ENCODE assay signal across 14 mouse cellular contexts in genomic region chr8:115539600-115539999, GRCm38 (mm10).
DNase-seq lines count a peak whose midpoint lies in the region; ATAC-seq and TF ChIP-seq lines count a peak whose summit lies in the region.
"Had no signal": no experiment of that assay in that cellular context is flagged by ENCODE, and none has a peak within 500 bp of the region (broad histone marks: within the 10 kb centered on the region; RNA-seq: fewer than 3 reads in every experiment).

No protein-coding gene starts in this region.

- 51% methylated on average over 9 of the region's 9 CpGs for WGBS in lung, adult 2 months
- WGBS in liver, embryonic 13.5 days (ENCODE audit: insufficient replicate concordance): 25% methylated on average over 9 of the region's 9 CpGs

- peak; percentile 33; the same call in 1 of the 2 replicates for ATAC-seq in liver, embryonic 13.5 days (ENCODE audit: low read depth)
- peak; percentile 61 for ATAC-seq in megakaryocyte, adult 5-6 weeks (ENCODE audit: poor library complexity, severe bottlenecking)
- ATAC-seq: forebrain, embryonic 13.5 days had no signal

- no peaks in the 10 kb centered on the region for H3K36me3 ChIP-seq in liver, embryonic 13.5 days
- H3K36me3 ChIP-seq: embryonic facial prominence, embryonic 12.5 days had no signal

- peaks cover 3% of the 10 kb centered on the region; the same call in 1 of the 2 replicates for H3K27me3 ChIP-seq in liver, embryonic 13.5 days
- H3K27me3 ChIP-seq: embryonic facial prominence, embryonic 12.5 days; forebrain, embryonic 13.5 days had no signal

- peak overlapping the region; percentile 29 for H3K4me3 ChIP-seq in lung, adult 2 months (replicated peaks; ENCODE audit: extremely low read depth, low read depth, low read length)
- H3K4me3 ChIP-seq in liver, embryonic 13.5 days (replicated peaks): no peak overlapping the region
- H3K4me3 ChIP-seq: embryonic facial prominence, embryonic 12.5 days; forebrain, embryonic 13.5 days had no signal

- H3K4me2 ChIP-seq in liver, embryonic 13.5 days: no peak overlapping the region
- H3K4me2 ChIP-seq: embryonic facial prominence, embryonic 12.5 days; forebrain, embryonic 13.5 days had no signal

- no peaks in the 10 kb centered on the region for H3K9me3 ChIP-seq in liver, embryonic 13.5 days (replicated peaks)
- H3K9me3 ChIP-seq: embryonic facial prominence, embryonic 12.5 days; forebrain, embryonic 13.5 days had no signal

- TF ChIP-seq POLR2A in lung, adult 2 months (IDR thresholded peaks at IDR 0.05; ENCODE audit: borderline replicate concordance, extremely low read depth, low read depth, low read length): no peak

- DNase-seq in adrenal gland, adult (ENCODE audit: inconsistent age in 2 of 2, low spot score in 1 of 2): peak; percentile 15 to 56
- DNase-seq in adrenal gland, postnatal 4 days (ENCODE audit: low spot score in 2 of 2): no peak
- DNase-seq in lung, adult 2 months: no peak
- no peak for DNase-seq in lung, adult 18-20 months
- DNase-seq in liver, embryonic 13.5 days: no peak
- no peak for DNase-seq in MN1 (ENCODE audit: low spot score)
- no peak for DNase-seq in frontal cortex, adult 2 months (ENCODE audit: extremely low spot score in 1 of 2, low spot score in 1 of 2)
- DNase-seq: cerebellum, adult 8-10 months; layer of hippocampus, postnatal 36 days; right cerebral cortex, postnatal 4 days; thymus, postnatal 25 days had no signal

- no peak overlapping the region for H3K9ac ChIP-seq in liver, embryonic 13.5 days
- H3K9ac ChIP-seq: embryonic facial prominence, embryonic 12.5 days; forebrain, embryonic 13.5 days had no signal

- H3K4me1 ChIP-seq in lung, adult 2 months (ENCODE audit: control insufficient read depth, insufficient read depth, low read length): no peaks in the 10 kb centered on the region
- peaks cover 19% of the 10 kb centered on the region for H3K4me1 ChIP-seq in liver, embryonic 13.5 days (replicated peaks)

- no peak overlapping the region for H3K27ac ChIP-seq in liver, embryonic 13.5 days
- H3K27ac ChIP-seq: embryonic facial prominence, embryonic 12.5 days; forebrain, embryonic 13.5 days had no signal

- TF ChIP-seq CTCF in lung, adult 2 months (IDR thresholded peaks at IDR 0.05; ENCODE audit: insufficient read depth, low read length): no peak

Comparison
In these comparisons a context has a peak if more than half of its experiments do, and no peak if none do; other contexts are left out.
1. DNase-seq: peak in adrenal gland, adult (2 of 2); none in adrenal gland, postnatal 4 days (0 of 2), lung, adult 2 months (single experiment), lung, adult 18-20 months (0 of 2), liver, embryonic 13.5 days (single experiment), MN1 (single experiment) and frontal cortex, adult 2 months (0 of 2).